Mouse (Mus musculus) kidney, adult 2 months (tissue): Measurements from ENCODE around the gene 1700017B05Rik.

Experiments used
- CTCF ChIP-seq: fragments of 200-500 bp; conservative IDR thresholded peaks from 2 replicates; pipeline ENCODE4 v1.5.1; 2011; ENCODE audit warnings: low read depth, mild to moderate bottlenecking, control low read depth, low read length, moderate library complexity, mixed read lengths; ENCODE audit not compliant: insufficient read depth, insufficient read length
- POLR2A ChIP-seq: fragments of 200-500 bp; IDR thresholded peaks from one replicate; pipeline ENCODE4 v1.6.1; 2011; ENCODE audit warnings: low read depth, low read length, control low read depth

DNA sequence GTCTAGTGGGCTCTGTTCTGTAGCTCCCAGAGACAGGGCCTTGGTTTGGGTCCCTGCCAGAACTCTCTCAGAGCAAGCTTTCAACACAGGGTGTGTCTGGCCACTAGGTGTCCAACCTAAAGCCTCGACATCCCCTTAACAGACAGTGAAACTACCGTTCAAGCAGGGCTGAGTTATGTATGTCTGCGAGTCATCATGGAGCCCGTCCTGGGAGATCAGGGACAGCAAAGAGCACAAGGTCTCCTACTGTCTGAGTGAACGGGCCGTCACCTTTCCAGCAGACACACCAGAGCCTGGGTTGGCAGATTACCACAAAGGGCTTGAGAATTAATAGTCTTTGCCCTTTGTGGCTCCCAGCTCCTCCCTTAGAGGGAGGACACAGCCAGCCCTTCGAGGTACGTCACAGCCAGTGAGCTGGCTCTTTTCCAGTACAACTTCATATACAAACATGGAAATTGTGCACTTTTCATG lies 15.2 kb downstream of the 1700017B05Rik start:
- TF ChIP-seq CTCF, result peak; percentile 24; the same call in 1 of the 2 replicates
- TF ChIP-seq POLR2A, result no peak
